Mouse (Mus musculus) kidney, embryonic 16.5 days (tissue): ENCODE measurements around the gene Ifnar1. TPM values are rescaled to one million over a fixed set of nuclear protein-coding genes. Genes with fewer than 3 reads are reported as not detected.

Experiments used
- ATAC-seq: fragments of 200-750 bp; cut with Nextera tagmentation; 2 replicates; pipeline ENCODE4 v1.8.0; 2017; ENCODE audit warnings: moderate TSS enrichment; ENCODE audit not compliant: low FRiP score, low TSS enrichment
- H3K27ac ChIP-seq: fragments of 300-500 bp; sonication (generic); 2 replicates; pipeline ENCODE4 v1.5.1; 2014; ENCODE audit warnings: low read length
- H3K27me3 ChIP-seq: fragments of 300-500 bp; sonication (generic); 2 replicates; pipeline ENCODE4 v1.6.1; 2014; ENCODE audit warnings: low read length, control low read depth, mixed read lengths; ENCODE audit not compliant: insufficient read depth
- H3K36me3 ChIP-seq: fragments of 300-500 bp; sonication (generic); 2 replicates; pipeline ENCODE4 v1.6.1; 2014; ENCODE audit warnings: low read length, control low read depth, mixed read lengths; ENCODE audit not compliant: insufficient read depth
- H3K4me1 ChIP-seq: fragments of 300-500 bp; sonication (generic); 2 replicates; pipeline ENCODE4 v1.6.1; 2014; ENCODE audit warnings: low read length, control low read depth, mixed read lengths; ENCODE audit not compliant: insufficient read depth
- H3K4me2 ChIP-seq: fragments of 300-500 bp; sonication (generic); replicated peaks from 2 replicates; pipeline ENCODE4 v1.6.1; 2014; ENCODE audit warnings: low read depth, low read length
- H3K4me3 ChIP-seq: fragments of 300-500 bp; sonication (generic); 2 replicates; pipeline ENCODE4 v1.5.1; 2014; ENCODE audit warnings: mild to moderate bottlenecking, low read length
- H3K9ac ChIP-seq: fragments of 300-500 bp; sonication (generic); replicated peaks from 2 replicates; pipeline ENCODE4 v1.6.1; 2014; ENCODE audit warnings: low read length
- H3K9me3 ChIP-seq: fragments of 300-500 bp; sonication (generic); 2 replicates; pipeline ENCODE4 v1.6.1; 2016; ENCODE audit warnings: low read length, control low read depth
- whole genome bisulfite sequencing: fragments of 180-500 bp; shearing (Covaris S2); extraction: QIAGEN DNeasy Blood & Tissue Kit; methylation state at CpG from one replicate; pipeline ENCODE4 v1.1.7; 2014; 5-methylcytosine and 5-hydroxymethylcytosine counted together
- polyA plus RNA-seq: library from polyadenylated mRNA; unstranded; fragments of >200 nt; fragmentation: Nextera tagmentation; extraction: Ambion mirVana; gene quantifications from 2 replicates; pipeline ENCODE4 v1.2.1, GENCODE M21; 2015

The Ifnar1 gene
- polyA plus RNA-seq, 1 experiment from 2014 or later: 67.3 TPM

- Histone ChIP-seq H3K9ac (no peak overlapping the region), H3K4me3 (no peak overlapping the region)
- WGBS: 71% methylated on average over 3 of the region's 3 CpGs
Measured at GRCm38 (mm10) chr16:91470470-91470869, 14.6 kb upstream of the Ifnar1 start.

GRCm38 (mm10) chr16:91471481-91471880 lies 13.6 kb upstream of the Ifnar1 start:
- Histone ChIP-seq H3K27ac (no peak overlapping the region), H3K36me3 (peaks cover 9% of the 10 kb centered on the region; the same call in 1 of the 2 replicates), H3K4me1 (peaks cover 5% of the 10 kb centered on the region; the same call in 1 of the 2 replicates), H3K4me3 (no peak overlapping the region), H3K9ac (no peak overlapping the region), H3K27me3 (no peaks in the 10 kb centered on the region), H3K9me3 (peaks cover 5% of the 10 kb centered on the region), H3K4me2 (no peak overlapping the region)
- 65% methylated on average over 6 of the region's 6 CpGs for WGBS
- ATAC-seq: no peak

More at GRCm38 (mm10) chr16:91470470-91470869, 14.6 kb upstream of the Ifnar1 start:
- Histone ChIP-seq H3K36me3 (peaks cover 9% of the 10 kb centered on the region; the same call in 1 of the 2 replicates), H3K27ac (no peak overlapping the region), H3K4me2 (no peak overlapping the region), H3K4me1 (peaks cover 15% of the 10 kb centered on the region), H3K27me3 (no peaks in the 10 kb centered on the region), H3K9me3 (peaks cover 5% of the 10 kb centered on the region)
- no peak for ATAC-seq

- no peak overlapping the region for H3K4me3 ChIP-seq
- H3K4me2 ChIP-seq: no peak overlapping the region
- 35% methylated on average over 7 of the region's 7 CpGs for WGBS
- H3K27ac ChIP-seq: no peak overlapping the region
- 0 out of 2 replicates have a peak overlapping the region, but pooled peaks have one; percentile 11 for H3K9ac ChIP-seq
- no peaks in the 10 kb centered on the region for H3K4me1 ChIP-seq
- H3K36me3 ChIP-seq: no peaks in the 10 kb centered on the region
- no peaks in the 10 kb centered on the region for H3K27me3 ChIP-seq
- no peaks in the 10 kb centered on the region for H3K9me3 ChIP-seq
- no peak for ATAC-seq
Measured at GRCm38 (mm10) chr16:91475753-91476152, 9.3 kb upstream of the Ifnar1 start.

- H3K4me3 ChIP-seq: no peak overlapping the region
- no peaks in the 10 kb centered on the region for H3K36me3 ChIP-seq
- H3K4me2 ChIP-seq: no peak overlapping the region
- ATAC-seq: no peak
- H3K27ac ChIP-seq: no peak overlapping the region
- 43% methylated on average over 1 of the region's 1 CpGs for WGBS
- no peaks in the 10 kb centered on the region for H3K27me3 ChIP-seq
- no peaks in the 10 kb centered on the region for H3K9me3 ChIP-seq
- H3K4me1 ChIP-seq: no peaks in the 10 kb centered on the region
- H3K9ac ChIP-seq: no peak overlapping the region
Measured at GRCm38 (mm10) chr16:91478067-91478466, 7.0 kb upstream of the Ifnar1 start.

- no peak overlapping the region for H3K27ac ChIP-seq
- H3K9me3 ChIP-seq: no peaks in the 10 kb centered on the region
- H3K4me1 ChIP-seq: no peaks in the 10 kb centered on the region; the same call in 1 of the 2 replicates
- H3K4me3 ChIP-seq: no peak overlapping the region
- no peaks in the 10 kb centered on the region for H3K36me3 ChIP-seq
- H3K27me3 ChIP-seq: no peaks in the 10 kb centered on the region
- no peak overlapping the region for H3K9ac ChIP-seq
- no peak for ATAC-seq
- no peak overlapping the region for H3K4me2 ChIP-seq
Measured at GRCm38 (mm10) chr16:91480517-91480916, 4.5 kb upstream of the Ifnar1 start.

GRCm38 (mm10) chr16:91484387-91484786 lies 651 bp upstream of the Ifnar1 start:
- ATAC-seq: no peak
- WGBS: 54% methylated on average over 17 of the region's 17 CpGs
- H3K9ac ChIP-seq: peak overlapping the region; percentile 64

GRCm38 (mm10) chr16:91485841-91486240 lies 803 bp downstream of the Ifnar1 start:
- Histone ChIP-seq H3K27me3 (no peaks in the 10 kb centered on the region), H3K4me1 (peaks cover 9% of the 10 kb centered on the region), H3K9me3 (no peaks in the 10 kb centered on the region), H3K4me2 (peak overlapping the region; percentile 84), H3K4me3 (peak overlapping the region; percentile 92), H3K36me3 (peaks cover 20% of the 10 kb centered on the region), H3K9ac (peak overlapping the region; percentile 94), H3K27ac (peak overlapping the region; percentile 98)
- ATAC-seq: no peak
- WGBS: 27% methylated on average over 5 of the region's 5 CpGs

More at GRCm38 (mm10) chr16:91484387-91484786, 651 bp upstream of the Ifnar1 start:
- peak overlapping the region; percentile 98 for H3K27ac ChIP-seq
- H3K9me3 ChIP-seq: no peaks in the 10 kb centered on the region
- peaks cover 9% of the 10 kb centered on the region for H3K4me1 ChIP-seq
- H3K4me2 ChIP-seq: peak overlapping the region; percentile 84
- H3K27me3 ChIP-seq: no peaks in the 10 kb centered on the region
- peak overlapping the region; percentile 92 for H3K4me3 ChIP-seq
- H3K36me3 ChIP-seq: peaks cover 6% of the 10 kb centered on the region; the same call in 1 of the 2 replicates

DNA sequence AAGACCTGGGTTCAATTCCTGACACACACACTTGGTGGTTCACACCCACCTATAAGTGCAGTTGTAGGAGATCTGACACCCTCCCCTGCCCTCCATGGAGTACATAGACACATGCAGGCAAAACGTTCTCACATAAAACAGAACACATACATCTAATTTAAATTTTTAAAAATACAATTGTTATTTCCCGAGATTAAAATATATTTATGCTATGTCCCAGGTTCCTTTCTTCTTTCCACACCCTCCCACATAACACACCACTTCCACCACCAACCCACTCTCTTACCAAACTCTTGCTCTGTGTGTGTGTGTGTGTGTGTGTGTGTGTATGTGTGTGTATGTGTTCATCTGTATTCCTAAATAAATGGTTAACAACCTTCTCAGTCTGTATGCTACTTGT lies 3.0 kb downstream of the Ifnar1 start:
- Histone ChIP-seq H3K4me2 (no peak overlapping the region), H3K9ac (no peak overlapping the region), H3K4me3 (no peak overlapping the region), H3K36me3 (peaks cover 32% of the 10 kb centered on the region), H3K27me3 (no peaks in the 10 kb centered on the region), H3K27ac (no peak overlapping the region), H3K9me3 (no peaks in the 10 kb centered on the region), H3K4me1 (peaks cover 9% of the 10 kb centered on the region)
- 90% methylated on average over 2 of the region's 2 CpGs for WGBS
- ATAC-seq: no peak

DNA sequence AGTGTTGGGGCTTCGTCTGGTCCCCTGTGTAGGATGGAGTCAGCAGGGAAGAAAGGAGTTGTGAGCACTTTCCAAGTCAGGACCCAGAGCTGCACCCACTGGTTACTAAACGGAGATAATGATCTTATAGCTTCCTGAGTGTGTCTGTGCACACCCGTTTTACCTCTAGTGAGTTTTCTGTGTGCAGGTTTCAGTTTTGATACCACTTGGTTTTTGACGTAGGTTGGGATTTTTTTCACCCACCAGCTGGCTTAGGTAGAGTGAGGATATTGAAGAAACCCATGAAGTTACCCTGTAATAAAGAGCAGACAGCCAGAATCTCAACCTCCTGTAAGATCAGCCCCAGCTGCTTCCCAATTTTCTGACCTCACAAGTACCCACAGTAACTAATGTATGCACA lies 5.9 kb downstream of the Ifnar1 start:
- H3K27ac ChIP-seq: peak overlapping the region; percentile 40; the same call in 1 of the 2 replicates
- ATAC-seq: no peak
- H3K4me1 ChIP-seq: peaks cover 6% of the 10 kb centered on the region
- H3K36me3 ChIP-seq: peaks cover 47% of the 10 kb centered on the region
- 77% methylated on average over 4 of the region's 4 CpGs for WGBS
- H3K4me2 ChIP-seq: no peak overlapping the region
- no peaks in the 10 kb centered on the region for H3K27me3 ChIP-seq
- no peaks in the 10 kb centered on the region for H3K9me3 ChIP-seq
- H3K9ac ChIP-seq: no peak overlapping the region
- no peak overlapping the region for H3K4me3 ChIP-seq

- peak overlapping the region; percentile 57; the same call in 1 of the 2 replicates for H3K27ac ChIP-seq
- H3K4me2 ChIP-seq: no peak overlapping the region
- no peak overlapping the region for H3K4me3 ChIP-seq
- H3K27me3 ChIP-seq: no peaks in the 10 kb centered on the region
- ATAC-seq: peak; percentile 51; the same call in 1 of the 2 replicates
- H3K4me1 ChIP-seq: peaks cover under 1% of the 10 kb centered on the region; the same call in 1 of the 2 replicates
- 63% methylated on average over 3 of the region's 3 CpGs for WGBS
- peaks cover 49% of the 10 kb centered on the region for H3K36me3 ChIP-seq
- H3K9ac ChIP-seq: no peak overlapping the region
- no peaks in the 10 kb centered on the region for H3K9me3 ChIP-seq
Measured at GRCm38 (mm10) chr16:91491473-91491872, 6.4 kb downstream of the Ifnar1 start.
